8 mouse cellular contexts compared by ENCODE assay signal in the genomic region with DNA sequence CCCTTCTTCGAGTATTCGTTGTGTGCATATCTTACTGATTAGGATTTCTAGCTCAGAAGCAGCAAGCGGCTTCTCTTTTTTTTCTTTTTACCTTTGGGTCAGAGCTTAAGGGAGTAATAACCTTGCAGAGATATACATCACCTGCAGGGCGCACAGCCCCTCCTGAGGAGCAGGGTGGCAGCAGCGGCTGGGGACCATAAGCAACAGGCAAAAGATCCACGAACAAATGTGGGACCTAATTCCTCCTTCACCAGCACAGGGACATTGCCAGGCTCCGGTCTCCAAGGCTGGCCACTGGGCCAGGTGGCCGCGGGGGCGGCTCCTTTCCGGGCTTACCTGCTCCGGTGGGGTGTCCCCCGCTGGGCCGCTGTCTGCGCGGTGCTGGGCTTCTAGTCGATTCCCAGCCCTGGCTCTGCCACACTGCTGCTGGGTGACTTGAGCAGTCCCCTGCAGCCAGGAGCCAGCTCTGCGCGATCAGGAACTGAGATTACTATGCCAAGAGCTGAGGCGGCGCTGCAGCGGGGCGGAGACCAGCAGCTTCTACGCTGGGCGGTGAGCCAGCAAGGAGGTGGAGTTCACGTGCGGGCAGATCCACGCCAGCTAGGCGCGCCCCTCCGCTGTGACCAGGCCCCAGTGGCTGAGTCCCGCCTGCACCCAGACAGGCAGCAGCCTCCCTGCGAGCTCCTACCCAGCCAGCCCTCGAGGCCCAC. TPM values are rescaled to one million over a fixed set of nuclear protein-coding genes. Genes with fewer than 3 reads are reported as not detected.
DNase-seq lines count a peak whose midpoint lies in the region; ATAC-seq lines count a peak whose summit lies in the region.

A gene (minus strand): TSS at position 471 of the 710 bp plus-strand sequence.

- peak within 1 kb of the TSS; percentile 45 for H3K9ac ChIP-seq in intestine, embryonic 14.5 days (ENCODE audit: low read length)

- intact Hi-C loops in gastrocnemius, postnatal 36 days (cut with DNase I): no loop called here
- intact Hi-C loops in left cerebral cortex, postnatal 14 days (cut with DNase I): no loop called here

- H3K27me3 ChIP-seq in intestine, embryonic 14.5 days (replicated peaks; ENCODE audit: control insufficient read depth, insufficient read depth, low read length): no peaks in the 10 kb centered on the region

- ATAC-seq in intestine, embryonic 14.5 days (replicated peaks; ENCODE audit: low FRiP score, low TSS enrichment, low read depth): peak; percentile 93
- ATAC-seq in megakaryocyte-erythroid progenitor cell, adult 5-6 weeks (replicated peaks; ENCODE audit: low FRiP score, low TSS enrichment, poor library complexity, severe bottlenecking): peak; percentile 98

- peak within 1 kb of the TSS; percentile 40 for H3K4me3 ChIP-seq in intestine, embryonic 14.5 days (ENCODE audit: low read depth, low read length)

- H3K4me1 ChIP-seq in intestine, embryonic 14.5 days (replicated peaks; ENCODE audit: control insufficient read depth, insufficient read depth, low read length): 0 out of 2 replicates have a peak, but pooled peaks cover 3% of the 10 kb centered on the region

- no peaks in the 10 kb centered on the region for H3K9me3 ChIP-seq in intestine, embryonic 14.5 days (ENCODE audit: control insufficient read depth, low read length)

- 6% methylated on average over 33 of the region's 34 CpGs for WGBS in intestine, embryonic 14.5 days

- peak within 1 kb of the TSS; percentile 25 for H3K27ac ChIP-seq in intestine, embryonic 14.5 days (ENCODE audit: low read depth)

- peak; percentile 74 for DNase-seq in adrenal gland, adult 8-10 months
- DNase-seq in embryo, embryonic 9.5 days (ENCODE audit: extremely low spot score): peak; percentile 62
- peak; percentile 66 to 76 for DNase-seq in gastrocnemius, postnatal 36 days
- DNase-seq in intestine, embryonic 14.5 days (ENCODE audit: low spot score): peak; percentile 89
- DNase-seq in left cerebral cortex, postnatal 14 days (ENCODE audit: low spot score in 2 of 2): peak; percentile 80 to 81
- DNase-seq in right cerebral cortex, postnatal 10 days (ENCODE audit: low spot score in 2 of 2): peak; percentile 89 to 91
- peak; percentile 92 for DNase-seq in urinary bladder, postnatal 14 days (ENCODE audit: low spot score)

- peak within 1 kb of the TSS; percentile 59 for H3K4me2 ChIP-seq in intestine, embryonic 14.5 days (ENCODE audit: low read length)

- H3K36me3 ChIP-seq in intestine, embryonic 14.5 days (ENCODE audit: control insufficient read depth, insufficient read depth, low read length): no peaks in the 10 kb centered on the region

RNA-seq across cellular contexts. Expression of the gene that starts here (rescaled TPM):
- 1 to 10 TPM; 1.7 to 3.1 (median 1.9) TPM for total RNA-seq in adrenal gland, adult 8-10 months (2022)
- total RNA-seq in gastrocnemius, postnatal 36 days (2021): under 1 TPM; 0.12 to 0.23 TPM
- 4.2 and 5.3 TPM in 2 replicates for polyA plus RNA-seq in intestine, embryonic 14.5 days (2014; fragmentation: Nextera tagmentation; extraction: Ambion mirVana)
- total RNA-seq in left cerebral cortex, postnatal 14 days (2021): 10 to 100 TPM; 11.7 to 14.0 TPM
- total RNA-seq in megakaryocyte-erythroid progenitor cell, adult 5-6 weeks (2014; fragmentation: Nextera tagmentation): 0.20 and 0.55 TPM in 2 replicates
- 0.30 and 0.33 TPM in 2 replicates for total RNA-seq in megakaryocyte-erythroid progenitor cell, adult 5-6 weeks (2017)

Comparison
In these comparisons a context has a peak if more than half of its experiments do, and no peak if none do; other contexts are left out.
1. Peak in every context shown above with its lines: DNase-seq, ATAC-seq, H3K4me3 ChIP-seq and H3K27ac ChIP-seq.
2. Peak in DNase-seq in gastrocnemius, postnatal 36 days; RNA of the gene not detected or under 1 TPM.
3. Peak in ATAC-seq in megakaryocyte-erythroid progenitor cell, adult 5-6 weeks; RNA of the gene not detected or under 1 TPM.